Mouse (Mus musculus) adrenal gland, postnatal 25 days (tissue): ENCODE results near the gene A930017K11Rik. TPM values are rescaled to one million over a fixed set of nuclear protein-coding genes. Genes with fewer than 3 reads are reported as not detected.

Experiments used
- DNase-seq: peaks from one replicate; pipeline ENCODE4 v3.0.0; 2021; ENCODE audit warnings: mixed read lengths
- long read RNA-seq: library from polyadenylated mRNA; stranded (forward); transcript quantifications from one replicate; pipeline ENCODE4 v2.0.0, GENCODE M21; 2021
- total RNA-seq: library from RNA; stranded (reverse); gene quantifications from 2 replicates; pipeline ENCODE4 v1.2.3, GENCODE M21; 2021

The A930017K11Rik gene
- total RNA-seq, result not detected in 2 replicates
- long read RNA-seq, result 0 reads

- DNase-seq, result no peak
These were observed at the start of gene A930017K11Rik for GRCm38 (mm10) chr17:25951803-25952623. TSS of gene A930017K11Rik (minus strand) at chr17:25952565.

- DNase-seq, result no peak
These were observed 46.1 kb upstream of the A930017K11Rik start for GRCm38 (mm10) chr17:25998425-25998824.

GRCm38 (mm10) chr17:25993489-25993888, 41.1 kb upstream of the A930017K11Rik start:
- DNase-seq, result no peak

- no peak for DNase-seq
These were observed 39.9 kb upstream of the A930017K11Rik start for GRCm38 (mm10) chr17:25992274-25992673.

- no peak for DNase-seq
These were observed 38.0 kb upstream of the A930017K11Rik start for GRCm38 (mm10) chr17:25990331-25990730.

GRCm38 (mm10) chr17:25985306-25986294, 33.2 kb upstream of the A930017K11Rik start, which contains the start of gene Capn15:
TSS of gene Capn15 (minus strand) at chr17:25985796.
- DNase-seq, result peak; percentile 93

GRCm38 (mm10) chr17:25984556-25985305, 32.4 kb upstream of the A930017K11Rik start:
- no peak for DNase-seq

- no peak for DNase-seq
These were observed 31.7 kb upstream of the A930017K11Rik start for GRCm38 (mm10) chr17:25984066-25984465.

GRCm38 (mm10) chr17:25982913-25983312, 30.5 kb upstream of the A930017K11Rik start:
- DNase-seq, result no peak

- peak; percentile 30 for DNase-seq
These were observed 28.5 kb upstream of the A930017K11Rik start for GRCm38 (mm10) chr17:25980854-25981253.

GRCm38 (mm10) chr17:25979829-25980738, 27.7 kb upstream of the A930017K11Rik start:
- no peak for DNase-seq

- DNase-seq, result no peak
These were observed 18.8 kb upstream of the A930017K11Rik start for GRCm38 (mm10) chr17:25970954-25971707.

- DNase-seq, result no peak
These were observed 18.1 kb upstream of the A930017K11Rik start for GRCm38 (mm10) chr17:25970448-25970847.

- no peak for DNase-seq
These were observed 15.8 kb upstream of the A930017K11Rik start for GRCm38 (mm10) chr17:25968176-25968575.

- DNase-seq, result no peak
These were observed 15.3 kb upstream of the A930017K11Rik start for GRCm38 (mm10) chr17:25967652-25968051.

- no peak for DNase-seq
These were observed 11.9 kb upstream of the A930017K11Rik start for GRCm38 (mm10) chr17:25964271-25964670.

- DNase-seq, result no peak
These were observed 10.1 kb upstream of the A930017K11Rik start for GRCm38 (mm10) chr17:25962413-25962905.

- no peak for DNase-seq
These were observed 9.2 kb upstream of the A930017K11Rik start for GRCm38 (mm10) chr17:25961566-25961965.

GRCm38 (mm10) chr17:25959630-25960467, 7.5 kb upstream of the A930017K11Rik start:
- DNase-seq, result no peak
